Mouse (Mus musculus): ENCODE measurements at regions not wholly inside any gene's neighbourhood (a gene's known extent, or its start where the extent isn't known, plus 50 kb on each side); places are given as distances from the start of the nearest gene placed in this dataset.

DNA sequence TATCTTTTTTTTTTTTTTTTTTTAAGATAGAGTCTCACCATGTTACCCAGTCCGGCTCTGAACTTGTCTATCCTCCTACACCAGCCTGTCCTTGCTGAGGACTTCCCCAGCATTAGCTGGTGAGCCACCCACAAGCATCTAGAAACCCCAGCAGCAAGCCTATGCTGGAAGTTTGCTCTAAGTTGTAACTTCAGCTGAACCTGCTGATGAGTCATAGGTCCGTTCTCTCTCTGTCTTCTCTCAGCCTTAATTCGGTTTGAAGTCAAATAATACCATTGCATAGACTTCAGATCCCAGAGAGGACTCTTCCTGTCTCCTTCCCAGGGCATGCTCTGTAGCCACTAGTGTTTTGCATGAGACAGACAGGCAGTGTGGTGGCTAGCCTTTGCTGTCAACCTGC lies 68.3 kb upstream of the Myrip start:
- DNase-seq: no peak

DNA sequence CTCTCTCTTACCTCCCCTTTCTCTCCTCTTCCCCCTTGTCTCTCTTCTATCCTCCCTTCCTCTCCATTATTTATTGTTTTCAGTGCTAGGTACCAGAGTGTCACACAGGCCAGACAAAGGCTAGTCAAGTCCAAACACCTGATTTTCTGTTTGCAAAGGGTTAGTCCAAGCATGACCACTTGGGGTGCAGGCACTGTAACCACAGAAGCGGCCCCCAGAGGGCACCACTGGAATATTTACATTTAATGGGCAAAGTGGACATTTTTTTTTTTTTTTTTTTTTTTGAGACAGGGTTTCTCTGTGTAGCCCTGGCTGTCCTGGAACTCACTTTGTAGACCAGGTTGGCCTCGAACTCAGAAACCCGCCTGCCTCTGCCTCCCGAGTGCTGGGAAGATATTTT lies 66.3 kb upstream of the Myrip start:
- peak; percentile 30 for DNase-seq

- DNase-seq: no peak
Measured at GRCm38 (mm10) chr9:120245444-120245843, 55.9 kb upstream of the Myrip start.

- DNase-seq: no peak
Measured at GRCm38 (mm10) chr9:120248728-120249127, 52.6 kb upstream of the Myrip start.
